Mouse (Mus musculus) liver, adult 2 months (tissue): ENCODE measurements around the gene Aaed1.

Experiments
- CTCF ChIP-seq: fragments of 200-500 bp; IDR thresholded peaks from 2 replicates; pipeline ENCODE4 v1.5.1; 2011; ENCODE audit warnings: low read depth, low read length, control low read depth
- POLR2A ChIP-seq: fragments of 200-500 bp; IDR thresholded peaks from 2 replicates; pipeline ENCODE4 v1.6.1; 2011; ENCODE audit warnings: low read length, control low read depth; ENCODE audit not compliant: insufficient read depth; ENCODE audit errors: extremely low read depth

- TF ChIP-seq CTCF: no peak
- no peak for TF ChIP-seq POLR2A
These were observed 19.8 kb upstream of the Aaed1 start for GRCm38 (mm10) chr13:64332321-64332720.
